ENCODE assay signal across 16 mouse cellular contexts in genomic region chr3:123805338-123805737, GRCm38 (mm10).
"Had no signal": no experiment of that assay in that cellular context is flagged by ENCODE, and none has a peak within 500 bp of the region (broad histone marks: within the 10 kb centered on the region; RNA-seq: fewer than 3 reads in every experiment).

No protein-coding gene starts in this region.

- H3K4me3 ChIP-seq: midbrain, embryonic 10.5 days; midbrain, embryonic 13.5 days; midbrain, embryonic 15.5 days; myocyte; neural tube, embryonic 13.5 days; neural tube, embryonic 15.5 days had no signal

- ATAC-seq: midbrain, embryonic 13.5 days; midbrain, embryonic 15.5 days had no signal

- H3K9me3 ChIP-seq: midbrain, embryonic 10.5 days; midbrain, embryonic 13.5 days; midbrain, embryonic 15.5 days; neural tube, embryonic 13.5 days; neural tube, embryonic 15.5 days had no signal

- H3K9ac ChIP-seq: liver, embryonic 14.5 days; lung, embryonic 14.5 days; midbrain, embryonic 13.5 days; midbrain, embryonic 15.5 days; neural tube, embryonic 13.5 days; neural tube, embryonic 15.5 days had no signal

- H3K36me3 ChIP-seq: midbrain, embryonic 10.5 days; midbrain, embryonic 13.5 days; midbrain, embryonic 15.5 days; neural tube, embryonic 13.5 days; neural tube, embryonic 15.5 days had no signal

- H3K4me2 ChIP-seq: lung, embryonic 14.5 days; midbrain, embryonic 13.5 days; midbrain, embryonic 15.5 days; neural tube, embryonic 13.5 days; neural tube, embryonic 15.5 days had no signal

- H3K27me3 ChIP-seq: midbrain, embryonic 13.5 days; midbrain, embryonic 15.5 days; neural tube, embryonic 13.5 days; neural tube, embryonic 15.5 days had no signal

- DNase-seq: lung, adult 18-20 months; lung, embryonic 14.5 days; lung, postnatal 10 days; lung, postnatal 4 days; retina, postnatal 1 day; spleen, adult 18-20 months; thymus, adult 18-20 months; thymus, postnatal 14 days; thymus, postnatal 36 days had no signal

- H3K27ac ChIP-seq: liver, embryonic 14.5 days; midbrain, embryonic 10.5 days; midbrain, embryonic 13.5 days; midbrain, embryonic 15.5 days; neural tube, embryonic 13.5 days; neural tube, embryonic 15.5 days had no signal

- H3K4me1 ChIP-seq: neural tube, embryonic 13.5 days; neural tube, embryonic 15.5 days had no signal
